Mouse (Mus musculus): Measurements from ENCODE around the gene Mmp19.

Mmp19 gene

DNA sequence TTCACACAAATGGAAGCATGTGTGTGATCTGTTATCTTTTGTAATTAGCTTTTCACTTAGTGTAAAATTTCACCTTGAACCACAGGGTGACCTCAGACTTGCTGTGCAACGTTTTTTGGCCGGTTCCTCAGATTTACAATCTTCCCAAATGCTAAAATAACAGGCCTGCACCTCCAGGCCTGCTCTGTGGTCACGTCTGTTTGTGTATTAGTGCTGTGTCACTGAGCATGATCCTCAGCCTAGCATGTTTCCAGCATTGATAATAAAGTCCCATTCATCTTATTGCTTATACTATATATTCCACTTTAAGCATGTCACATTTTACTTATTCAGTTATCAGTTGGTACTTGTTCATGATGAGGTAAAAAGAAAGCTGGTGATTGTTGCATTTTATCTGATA, 59.6 kb downstream of the Mmp19 start:
- DNase-seq (ENCODE audit: low spot score in 2 of 2) = no peak
